Mouse (Mus musculus) thymus, postnatal 25 days (tissue): Measurements from ENCODE around the gene Hspa4.

Source experiments
- DNase-seq: peaks from one replicate; pipeline ENCODE4 v3.0.0; 2022

Hspa4 gene

GRCm38 (mm10) chr11:53249686-53250085 is 50.6 kb downstream of the Hspa4 start:
- no peak for DNase-seq

- DNase-seq = no peak
Measured at GRCm38 (mm10) chr11:53245561-53245960, 54.7 kb downstream of the Hspa4 start.

DNA sequence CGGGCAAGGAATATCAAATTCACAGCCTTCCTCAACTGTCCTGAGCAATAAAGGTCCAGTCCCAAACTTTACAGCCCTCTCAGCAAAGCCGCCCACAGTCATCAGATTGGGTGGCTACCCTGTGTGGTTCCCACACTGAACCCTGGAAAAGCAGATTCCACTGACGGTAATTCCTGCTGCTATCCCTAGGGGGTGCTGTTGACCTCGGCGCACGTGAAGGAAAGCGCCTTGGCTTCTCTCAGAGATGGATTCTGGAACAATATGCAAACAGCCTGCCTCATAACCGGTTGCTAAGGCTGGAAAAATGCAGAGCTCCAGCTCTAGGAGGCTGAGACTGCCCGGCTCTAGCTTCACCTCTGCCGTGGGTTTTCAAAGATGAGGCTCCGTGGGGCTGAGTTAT is 57.1 kb downstream of the Hspa4 start:
- DNase-seq = peak; percentile 18

DNA sequence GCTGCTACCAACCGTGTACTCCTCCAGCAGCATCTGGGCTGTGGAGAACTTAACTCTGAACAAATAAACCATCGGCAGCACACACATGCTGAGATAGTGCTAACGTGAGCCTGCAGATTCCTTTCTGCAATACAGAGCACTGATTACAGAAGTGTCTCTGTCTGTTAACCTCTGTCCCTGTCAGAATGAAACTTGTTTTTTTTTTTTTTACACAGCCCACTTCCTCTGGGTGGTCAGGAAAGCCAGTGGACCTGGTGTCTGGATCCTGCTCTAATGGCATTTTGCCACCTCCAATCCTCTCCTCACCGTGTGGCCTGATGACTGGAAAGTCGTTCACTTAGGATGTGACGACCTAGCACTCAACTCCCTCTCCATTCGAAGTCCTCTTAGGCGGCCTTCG is 66.7 kb downstream of the Hspa4 start:
- no peak for DNase-seq

DNA sequence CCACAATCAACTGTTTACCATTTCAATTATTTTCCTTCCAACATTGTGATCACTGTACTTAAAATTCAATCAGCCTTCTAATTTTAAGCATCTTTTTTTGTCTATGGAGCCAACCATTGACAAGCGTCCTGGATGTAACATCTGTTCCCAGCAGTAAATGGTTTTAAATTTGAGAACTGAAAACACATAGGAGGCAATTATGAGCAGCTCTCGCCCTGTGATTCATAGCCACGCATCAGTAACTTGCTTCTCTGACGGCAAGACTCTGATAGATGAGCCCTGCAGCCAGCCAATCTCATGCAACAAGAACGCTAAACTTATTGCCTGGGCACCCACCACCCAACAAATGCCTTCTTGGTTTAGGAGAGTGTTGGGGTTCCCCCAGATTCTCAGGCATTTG is 68.4 kb downstream of the Hspa4 start:
- DNase-seq = no peak

DNA sequence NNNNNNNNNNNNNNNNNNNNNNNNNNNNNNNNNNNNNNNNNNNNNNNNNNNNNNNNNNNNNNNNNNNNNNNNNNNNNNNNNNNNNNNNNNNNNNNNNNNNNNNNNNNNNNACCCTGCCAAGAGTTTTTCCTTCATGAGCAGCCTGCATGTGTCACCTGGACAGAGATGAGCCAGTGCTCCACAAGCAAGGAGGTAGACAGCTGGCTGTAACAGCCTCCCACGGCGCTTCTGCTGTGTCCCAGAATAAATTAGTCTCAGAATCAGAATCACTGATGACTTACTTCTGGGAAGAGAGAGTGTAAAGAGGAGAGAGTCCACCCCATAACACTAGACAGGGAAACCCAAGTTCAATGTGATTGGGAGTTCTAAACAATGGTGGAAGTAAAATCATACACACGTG is 71.2 kb downstream of the Hspa4 start:
- DNase-seq = no peak

DNA sequence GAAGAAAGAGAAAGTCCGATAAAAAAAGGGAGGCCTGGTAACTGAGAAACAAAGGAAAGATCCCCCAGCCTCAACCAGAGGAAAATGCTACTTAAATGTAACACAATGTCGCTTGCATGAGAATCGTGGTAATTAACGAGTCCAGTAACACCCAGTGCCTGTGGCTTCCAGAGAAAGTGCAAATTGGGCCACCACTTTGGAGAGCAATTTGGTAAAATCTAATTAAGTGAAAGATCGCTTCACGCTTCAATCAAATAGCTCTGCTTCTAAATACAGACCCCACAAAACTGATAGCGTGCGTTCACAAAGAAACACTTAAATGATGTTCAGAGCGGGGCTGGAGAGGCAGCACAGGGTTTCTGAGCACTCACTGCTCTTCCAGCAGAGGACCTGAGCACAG is 89.4 kb downstream of the Hspa4 start:
- no peak for DNase-seq
